Mouse (Mus musculus) limb, embryonic 15.5 days (tissue): ENCODE data around the gene Kmt2b. TPM values are rescaled to one million over a fixed set of nuclear protein-coding genes. Genes with fewer than 3 reads are reported as not detected.

Source experiments
- ATAC-seq: fragments of 200-750 bp; cut with Nextera tagmentation; 2 replicates; pipeline ENCODE4 v1.8.0; 2017; ENCODE audit warnings: low read depth, moderate TSS enrichment; ENCODE audit not compliant: insufficient number of reproducible peaks, low FRiP score, low TSS enrichment
- H3K27ac ChIP-seq: fragments of 300-500 bp; sonication (generic); 2 replicates; pipeline ENCODE4 v1.5.1; 2015; ENCODE audit warnings: moderate library complexity, mild to moderate bottlenecking, inconsistent platforms
- H3K27me3 ChIP-seq: fragments of 300-500 bp; sonication (generic); 2 replicates; pipeline ENCODE4 v1.6.1; 2015; ENCODE audit warnings: inconsistent platforms
- H3K36me3 ChIP-seq: fragments of 300-500 bp; sonication (generic); 2 replicates; pipeline ENCODE4 v1.6.1; 2015; ENCODE audit warnings: inconsistent platforms
- H3K4me1 ChIP-seq: fragments of 300-500 bp; sonication (generic); 2 replicates; pipeline ENCODE4 v1.6.1; 2015; ENCODE audit warnings: inconsistent platforms
- H3K4me2 ChIP-seq: fragments of 300-500 bp; sonication (generic); 2 replicates; pipeline ENCODE4 v1.6.1; 2015; ENCODE audit warnings: mild to moderate bottlenecking, inconsistent platforms
- H3K4me3 ChIP-seq: fragments of 300-500 bp; sonication (generic); 2 replicates; pipeline ENCODE4 v1.5.1; 2015; ENCODE audit warnings: mild to moderate bottlenecking, inconsistent platforms
- H3K9ac ChIP-seq: fragments of 300-500 bp; sonication (generic); 2 replicates; pipeline ENCODE4 v1.6.1; 2015; ENCODE audit warnings: inconsistent platforms
- H3K9me3 ChIP-seq: fragments of 300-500 bp; sonication (generic); 2 replicates; pipeline ENCODE4 v1.6.1; 2016; ENCODE audit warnings: inconsistent platforms
- WGBS: fragments of 180-500 bp; shearing (Covaris S2); methylation state at CpG from one replicate; pipeline ENCODE4 v1.1.7; 2015; 5-methylcytosine and 5-hydroxymethylcytosine counted together
- polyA plus RNA-seq: library from polyadenylated mRNA; unstranded; fragments of >200 nt; fragmentation: Nextera tagmentation; extraction: Ambion mirVana; gene quantifications from 2 replicates; pipeline ENCODE4 v1.2.1, GENCODE M21; 2015

Kmt2b gene
- polyA plus RNA-seq, result 7.3 and 8.1 TPM in 2 replicates

DNA sequence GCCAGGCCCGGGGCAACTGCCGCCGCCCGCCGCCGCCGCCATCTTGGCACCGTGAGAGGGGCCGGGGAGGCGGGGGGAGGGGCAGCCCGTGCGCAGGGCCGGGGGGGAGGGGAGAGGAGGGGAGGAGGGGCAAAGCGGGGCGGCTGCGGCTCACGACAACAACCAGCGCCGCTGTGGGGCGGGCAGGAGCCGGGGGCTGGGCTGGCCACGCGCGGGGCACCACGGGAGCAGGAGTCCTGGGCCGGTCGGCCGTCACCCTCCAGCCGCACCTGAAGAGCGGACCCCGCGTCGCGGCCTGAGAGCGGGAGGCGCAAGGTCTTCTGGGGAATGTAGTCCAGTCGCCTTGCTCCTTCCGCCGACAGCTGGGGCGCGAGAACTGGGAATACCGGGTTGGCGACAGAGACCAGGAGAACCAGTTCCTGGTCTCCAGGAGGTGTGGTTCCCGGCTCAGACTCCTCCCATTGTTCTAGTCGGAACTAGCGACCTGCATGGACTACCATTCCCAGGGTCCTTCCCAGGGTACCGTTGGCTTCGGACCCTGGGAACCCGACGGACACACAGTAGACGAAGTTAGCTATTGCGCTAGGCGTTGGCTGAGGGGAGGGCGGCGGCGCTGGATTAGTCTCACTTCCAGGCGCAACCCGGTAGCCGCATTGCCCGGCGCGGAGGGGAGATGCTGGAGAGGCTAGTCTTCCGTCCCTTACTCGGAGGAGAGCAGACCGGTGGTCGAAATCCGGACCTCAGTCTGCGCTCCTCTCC lies at the start of gene Kmt2b:
Kmt2b (minus strand) TSS at position 51 of the 759 bp plus-strand sequence.
- H3K4me3 ChIP-seq, result peak within 1 kb of the TSS; percentile 96
- H3K36me3 ChIP-seq, result peaks cover 27% of the 10 kb centered on the region
- H3K27me3 ChIP-seq, result no peaks in the 10 kb centered on the region
- H3K4me2 ChIP-seq, result peak within 1 kb of the TSS; percentile 87
- H3K9me3 ChIP-seq, result no peaks in the 10 kb centered on the region
- H3K27ac ChIP-seq, result peak within 1 kb of the TSS; percentile 94
- under 1% methylated on average over 51 of the region's 68 CpGs for WGBS
- peaks cover 27% of the 10 kb centered on the region for H3K4me1 ChIP-seq
- peak; percentile 96 for ATAC-seq
- peak within 1 kb of the TSS; percentile 99 for H3K9ac ChIP-seq

DNA sequence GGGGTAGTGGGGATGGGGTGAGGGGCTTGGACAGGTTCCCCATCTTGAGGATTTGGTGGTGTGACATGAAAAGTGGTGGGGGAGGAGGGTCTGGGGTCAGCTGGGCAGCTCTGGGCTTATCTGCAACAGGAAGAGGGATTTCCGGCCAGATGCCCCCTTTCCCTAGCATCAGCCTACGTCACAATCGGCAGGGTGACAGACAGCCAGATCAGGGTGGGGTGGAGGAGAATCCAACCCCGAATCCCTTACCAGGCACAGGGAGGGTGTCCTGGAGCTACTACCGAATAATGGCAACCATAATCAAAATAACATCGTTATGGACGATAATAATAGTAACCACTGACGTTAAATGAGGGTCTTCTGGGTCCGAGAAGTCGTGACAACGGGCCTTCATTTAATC lies 47.9 kb upstream of the Kmt2b start:
- Histone ChIP-seq H3K9ac (no peak overlapping the region), H3K27ac (no peak overlapping the region), H3K4me1 (peaks cover 16% of the 10 kb centered on the region), H3K4me2 (no peak overlapping the region), H3K27me3 (peaks cover 46% of the 10 kb centered on the region), H3K9me3 (no peaks in the 10 kb centered on the region), H3K36me3 (peaks cover 16% of the 10 kb centered on the region), H3K4me3 (no peak overlapping the region)
- ATAC-seq, result no peak
- 17% methylated on average over 11 of the region's 11 CpGs for WGBS

DNA sequence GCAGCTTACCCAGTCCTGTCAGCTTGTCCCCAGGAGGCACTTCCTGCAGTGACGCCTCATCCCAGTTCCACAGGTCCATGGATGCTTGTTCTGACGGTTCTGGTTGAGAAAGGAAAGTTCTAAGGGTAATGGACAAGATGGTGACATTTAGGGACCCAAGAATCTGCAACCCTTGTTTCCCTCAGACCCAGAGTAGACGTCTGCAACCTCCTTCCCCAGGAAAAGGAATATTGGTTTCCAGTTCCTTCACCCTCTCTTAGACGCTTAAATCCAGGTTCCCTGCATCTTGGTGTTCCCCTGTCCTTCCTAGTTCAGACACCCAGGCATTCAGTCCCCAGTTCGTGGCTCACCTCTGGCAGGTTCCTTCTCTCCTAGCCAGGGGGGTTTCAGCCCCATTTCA lies 47.2 kb upstream of the Kmt2b start, which contains the start of gene Etv2:
Etv2 (minus strand) TSS at position 101 of the 400 bp plus-strand sequence.
- no peak for ATAC-seq
- H3K4me1 ChIP-seq, result peaks cover 16% of the 10 kb centered on the region
- H3K36me3 ChIP-seq, result peaks cover 9% of the 10 kb centered on the region
- H3K27ac ChIP-seq, result no peak within 1 kb of the TSS
- 8% methylated on average over 5 of the region's 5 CpGs for WGBS
- H3K9ac ChIP-seq, result no peak within 1 kb of the TSS
- peak within 1 kb of the TSS; percentile 18 for H3K4me3 ChIP-seq
- peak within 1 kb of the TSS; percentile 33 for H3K4me2 ChIP-seq
- no peaks in the 10 kb centered on the region for H3K9me3 ChIP-seq
- H3K27me3 ChIP-seq, result peaks cover 51% of the 10 kb centered on the region

GRCm38 (mm10) chr7:30634621-30635020 lies 46.1 kb upstream of the Kmt2b start:
- H3K4me2 ChIP-seq, result peak overlapping the region; percentile 33
- no peak for ATAC-seq
- no peak overlapping the region for H3K9ac ChIP-seq
- no peaks in the 10 kb centered on the region for H3K9me3 ChIP-seq
- H3K4me1 ChIP-seq, result peaks cover 16% of the 10 kb centered on the region
- no peak overlapping the region for H3K27ac ChIP-seq
- no peaks in the 10 kb centered on the region for H3K36me3 ChIP-seq
- peak overlapping the region; percentile 18 for H3K4me3 ChIP-seq
- peaks cover 58% of the 10 kb centered on the region for H3K27me3 ChIP-seq
- under 1% methylated on average over 20 of the region's 20 CpGs for WGBS

DNA sequence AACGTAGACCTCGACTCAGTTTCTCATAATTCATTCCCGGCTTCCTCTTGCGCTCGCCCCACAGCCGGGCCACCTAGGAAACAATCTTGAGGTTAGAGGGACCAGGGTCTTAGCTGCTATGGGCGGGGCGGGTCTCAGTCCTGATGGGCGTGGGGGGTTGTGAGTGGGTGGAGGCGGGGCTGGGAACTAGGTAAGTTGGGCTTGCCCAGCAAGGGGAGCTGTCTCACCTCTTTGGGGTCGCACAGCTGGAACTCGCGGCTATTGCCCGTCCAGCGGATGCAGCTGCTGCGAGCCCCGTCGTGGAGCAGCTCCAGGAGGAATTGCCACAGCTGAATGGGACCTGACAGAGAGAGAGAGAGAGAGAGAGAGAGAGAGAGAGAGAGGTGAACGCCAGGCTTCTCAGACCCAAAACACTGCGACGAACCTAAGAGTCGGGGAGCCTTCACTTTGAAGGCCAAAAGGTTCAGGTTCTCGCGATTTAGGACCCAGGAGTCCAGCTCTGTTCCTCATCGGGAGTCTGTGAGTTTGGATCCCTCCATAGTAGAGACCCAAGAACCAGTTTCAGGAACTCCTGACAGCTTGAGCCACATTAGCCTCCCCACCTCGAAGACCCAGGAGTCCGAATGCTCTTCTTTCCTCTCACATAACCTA lies 45.4 kb upstream of the Kmt2b start:
- Histone ChIP-seq H3K4me3 (peak overlapping the region; percentile 18; the same call in 1 of the 2 replicates), H3K4me2 (peak overlapping the region; percentile 14; the same call in 1 of the 2 replicates), H3K9ac (no peak overlapping the region), H3K9me3 (no peaks in the 10 kb centered on the region), H3K27ac (no peak overlapping the region), H3K27me3 (peaks cover 65% of the 10 kb centered on the region), H3K36me3 (no peaks in the 10 kb centered on the region), H3K4me1 (peaks cover 16% of the 10 kb centered on the region)
- WGBS, result 4% methylated on average over 27 of the region's 27 CpGs
- no peak for ATAC-seq

DNA sequence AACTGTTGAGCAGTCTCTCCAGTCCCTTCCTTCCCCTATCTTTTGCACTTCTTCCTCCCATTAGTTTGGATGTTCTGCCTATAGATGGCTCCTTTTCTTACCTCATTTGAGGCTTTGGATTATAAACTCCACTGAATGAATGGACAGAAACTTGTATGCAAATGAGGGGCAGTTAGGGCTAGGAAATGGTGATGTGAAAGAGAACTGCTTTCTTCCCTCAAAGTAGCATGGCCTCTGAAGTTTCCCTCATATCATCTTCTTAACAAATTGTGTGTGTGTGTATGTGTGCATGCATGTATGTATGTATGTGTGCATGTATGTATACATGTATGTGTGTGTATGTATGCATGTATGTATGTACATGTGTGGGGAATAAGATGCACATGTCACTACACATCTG lies 40.5 kb upstream of the Kmt2b start:
- H3K4me3 ChIP-seq, result no peak overlapping the region
- no peak overlapping the region for H3K9ac ChIP-seq
- no peaks in the 10 kb centered on the region for H3K9me3 ChIP-seq
- peaks cover 17% of the 10 kb centered on the region for H3K4me1 ChIP-seq
- H3K27ac ChIP-seq, result no peak overlapping the region
- H3K27me3 ChIP-seq, result peaks cover 39% of the 10 kb centered on the region
- H3K4me2 ChIP-seq, result no peak overlapping the region
- ATAC-seq, result no peak
- H3K36me3 ChIP-seq, result peaks cover 4% of the 10 kb centered on the region; the same call in 1 of the 2 replicates

DNA sequence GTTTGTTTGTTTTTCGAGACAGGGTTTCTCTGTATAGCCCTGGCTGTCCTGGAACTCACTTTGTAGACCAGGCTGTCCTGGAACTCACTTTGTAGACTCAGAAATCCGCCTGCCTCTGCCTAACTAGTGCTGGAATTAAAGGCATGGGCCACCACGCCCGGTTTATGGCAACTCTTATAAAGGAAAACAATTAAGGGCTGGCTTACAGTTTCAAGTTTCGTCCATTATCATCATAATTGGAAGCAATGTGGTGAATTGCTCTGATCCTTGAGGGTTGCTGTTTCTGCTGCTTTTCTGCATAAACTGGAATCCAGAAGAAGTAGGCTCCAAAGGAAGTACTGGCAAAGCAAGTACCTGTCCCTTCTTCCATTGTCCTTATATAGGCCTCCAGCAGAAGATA lies 38.1 kb upstream of the Kmt2b start:
- ATAC-seq, result no peak
- H3K27me3 ChIP-seq, result peaks cover 21% of the 10 kb centered on the region; the same call in 1 of the 2 replicates

DNA sequence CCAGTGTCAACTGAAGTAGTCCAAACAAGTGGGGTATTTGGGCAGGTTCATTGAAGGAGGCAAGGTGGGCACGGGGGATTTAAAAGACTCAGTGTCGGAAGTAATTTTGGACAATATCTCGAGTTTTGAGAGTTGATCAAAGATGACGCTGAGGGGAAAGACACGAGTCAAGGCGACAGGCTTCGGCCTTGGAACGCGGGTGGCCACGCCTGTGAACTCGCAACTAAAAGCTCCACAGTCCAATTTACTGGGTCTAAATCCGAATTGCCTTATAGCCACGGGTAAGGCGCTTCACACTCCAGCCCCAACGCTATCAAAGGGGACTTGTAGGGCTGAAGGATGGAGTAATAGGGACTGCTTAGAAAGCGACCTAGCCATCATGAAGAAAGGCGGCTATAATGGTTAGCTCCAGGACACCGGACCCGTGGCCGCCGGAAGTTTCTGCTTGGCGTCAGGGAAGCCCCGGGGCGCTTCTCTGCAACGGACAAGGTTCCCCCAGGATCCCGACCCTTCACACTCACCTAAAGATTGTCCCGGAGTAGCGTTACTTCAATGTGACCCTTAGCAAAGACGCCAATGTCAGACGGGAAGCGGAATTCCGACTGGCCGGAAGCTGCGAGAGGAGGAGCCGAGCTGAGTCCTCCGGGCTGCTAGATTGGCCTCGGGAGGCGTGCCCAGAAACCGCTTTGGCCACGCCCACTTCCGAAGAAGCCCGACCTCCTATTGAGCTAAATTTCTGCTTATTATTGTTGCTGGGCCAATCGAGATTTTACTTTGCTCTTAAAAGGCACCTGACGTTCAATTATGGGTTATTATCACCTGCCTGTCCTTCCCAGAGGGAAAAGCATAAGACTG lies 37.2 kb upstream of the Kmt2b start, which contains the start of gene Cox6b1:
Cox6b1 (minus strand) TSS at position 622 of the 855 bp plus-strand sequence.
- Histone ChIP-seq H3K4me2 (peak within 1 kb of the TSS; percentile 62), H3K9ac (peak within 1 kb of the TSS; percentile 78), H3K27ac (peak within 1 kb of the TSS; percentile 69; the same call in 1 of the 2 replicates), H3K9me3 (no peaks in the 10 kb centered on the region), H3K4me1 (peaks cover 11% of the 10 kb centered on the region), H3K27me3 (0 out of 2 replicates have a peak, but pooled peaks cover 14% of the 10 kb centered on the region), H3K4me3 (peak within 1 kb of the TSS; percentile 78), H3K36me3 (peaks cover 32% of the 10 kb centered on the region)
- WGBS, result 2% methylated on average over 44 of the region's 44 CpGs
- ATAC-seq, result peak; percentile 86

More for the DNA sequence above, 38.1 kb upstream of the Kmt2b start:
- Histone ChIP-seq H3K27ac (no peak overlapping the region), H3K9ac (no peak overlapping the region), H3K4me1 (peaks cover 11% of the 10 kb centered on the region), H3K4me3 (no peak overlapping the region), H3K9me3 (no peaks in the 10 kb centered on the region), H3K4me2 (no peak overlapping the region), H3K36me3 (peaks cover 26% of the 10 kb centered on the region)
- 75% methylated on average over 5 of the region's 5 CpGs for WGBS

GRCm38 (mm10) chr7:30619202-30619601 lies 30.7 kb upstream of the Kmt2b start:
- no peaks in the 10 kb centered on the region for H3K27me3 ChIP-seq
- no peak overlapping the region for H3K27ac ChIP-seq
- ATAC-seq, result no peak
- no peak overlapping the region for H3K4me3 ChIP-seq
- H3K36me3 ChIP-seq, result peaks cover 72% of the 10 kb centered on the region
- no peak overlapping the region for H3K4me2 ChIP-seq
- H3K9me3 ChIP-seq, result no peaks in the 10 kb centered on the region
- 85% methylated on average over 3 of the region's 3 CpGs for WGBS
- no peaks in the 10 kb centered on the region for H3K4me1 ChIP-seq
- no peak overlapping the region for H3K9ac ChIP-seq

GRCm38 (mm10) chr7:30618658-30619057 lies 30.1 kb upstream of the Kmt2b start:
- H3K27me3 ChIP-seq, result no peaks in the 10 kb centered on the region
- H3K4me3 ChIP-seq, result no peak overlapping the region
- H3K4me2 ChIP-seq, result no peak overlapping the region
- H3K27ac ChIP-seq, result no peak overlapping the region
- peaks cover 67% of the 10 kb centered on the region for H3K36me3 ChIP-seq
- H3K9ac ChIP-seq, result no peak overlapping the region
- 95% methylated on average over 9 of the region's 9 CpGs for WGBS
- ATAC-seq, result no peak
- no peaks in the 10 kb centered on the region for H3K4me1 ChIP-seq
- H3K9me3 ChIP-seq, result no peaks in the 10 kb centered on the region

GRCm38 (mm10) chr7:30615049-30615760 lies 26.7 kb upstream of the Kmt2b start:
- Histone ChIP-seq H3K27ac (no peak overlapping the region), H3K4me2 (no peak overlapping the region), H3K9me3 (no peaks in the 10 kb centered on the region), H3K4me3 (no peak overlapping the region), H3K9ac (no peak overlapping the region), H3K27me3 (no peaks in the 10 kb centered on the region), H3K4me1 (no peaks in the 10 kb centered on the region), H3K36me3 (peaks cover 42% of the 10 kb centered on the region)
- 63% methylated on average over 5 of the region's 5 CpGs for WGBS
- ATAC-seq, result no peak
